Mouse (Mus musculus) forebrain, embryonic 16.5 days (tissue): ENCODE measurements at regions not wholly inside any gene's neighbourhood (a gene's known extent, or its start where the extent isn't known, plus 50 kb on each side); places are given as distances from the start of the nearest gene placed in this dataset.

Experiments
- ATAC-seq: fragments of 200-750 bp; cut with Nextera tagmentation; 2 replicates; pipeline ENCODE4 v1.8.0; 2017; ENCODE audit warnings: mild to moderate bottlenecking, moderate library complexity
- H3K27ac ChIP-seq: fragments of 300-500 bp; sonication (generic); 2 replicates; pipeline ENCODE4 v1.5.1; 2014; ENCODE audit warnings: low read length, control low read depth
- H3K27me3 ChIP-seq: fragments of 300-500 bp; sonication (generic); replicated peaks from 2 replicates; pipeline ENCODE4 v1.6.1; 2014; ENCODE audit warnings: low read length; ENCODE audit not compliant: control insufficient read depth, insufficient read depth
- H3K36me3 ChIP-seq: fragments of 300-500 bp; sonication (generic); 2 replicates; pipeline ENCODE4 v1.6.1; 2014; ENCODE audit not compliant: control insufficient read depth, insufficient read depth
- H3K4me1 ChIP-seq: fragments of 300-500 bp; sonication (generic); replicated peaks from 2 replicates; pipeline ENCODE4 v1.6.1; 2014; ENCODE audit warnings: low read length; ENCODE audit not compliant: control insufficient read depth, insufficient read depth
- H3K4me2 ChIP-seq: fragments of 300-500 bp; sonication (generic); 2 replicates; pipeline ENCODE4 v1.6.1; 2014; ENCODE audit warnings: mild to moderate bottlenecking, low read length, control low read depth
- H3K4me3 ChIP-seq: fragments of 300-500 bp; sonication (generic); replicated peaks from 2 replicates; pipeline ENCODE4 v1.5.1; 2014; ENCODE audit warnings: mild to moderate bottlenecking, low read length, control low read depth
- H3K9ac ChIP-seq: fragments of 300-500 bp; sonication (generic); replicated peaks from 2 replicates; pipeline ENCODE4 v1.6.1; 2014; ENCODE audit warnings: low read depth, low read length, control low read depth
- H3K9me3 ChIP-seq: fragments of 300-500 bp; sonication (generic); 2 replicates; pipeline ENCODE4 v1.6.1; 2016; ENCODE audit warnings: low read length; ENCODE audit not compliant: control insufficient read depth
- WGBS: fragments of 180-500 bp; shearing (Covaris S2); extraction: QIAGEN DNeasy Blood & Tissue Kit; methylation state at CpG from one replicate; pipeline ENCODE4 v1.1.7; 2014; 5-methylcytosine and 5-hydroxymethylcytosine counted together

DNA sequence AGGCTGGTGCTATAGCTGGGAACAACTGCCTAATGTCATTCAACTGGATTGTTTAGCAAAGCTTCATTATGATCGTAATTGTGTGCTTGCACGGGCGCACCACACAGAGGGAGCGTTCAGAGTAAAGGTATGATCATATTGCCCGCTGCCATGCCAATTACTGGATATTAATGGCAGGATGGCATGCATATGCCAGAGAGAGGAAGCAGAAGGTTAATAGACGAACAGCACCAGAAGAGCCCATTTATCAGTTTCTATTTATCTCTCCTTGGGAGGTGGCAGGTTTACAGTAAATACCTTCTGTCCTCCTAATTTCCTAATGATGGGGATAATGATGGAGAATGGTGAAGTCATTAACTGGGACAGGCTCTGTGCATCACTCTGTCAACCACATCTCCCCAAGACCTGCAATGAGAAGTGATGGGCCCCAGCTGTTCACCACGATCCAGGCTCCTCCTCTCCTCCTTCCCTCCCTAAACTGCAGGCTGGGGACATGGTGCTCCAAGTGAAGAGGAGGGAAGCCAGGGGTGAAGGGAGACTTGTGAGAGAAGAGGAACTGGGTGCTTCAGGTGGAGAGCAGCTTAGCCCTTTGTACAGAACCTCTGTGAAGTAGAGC lies 135.6 kb downstream of the Naa11 start:
- Histone ChIP-seq H3K9ac (no peak overlapping the region), H3K9me3 (no peaks in the 10 kb centered on the region), H3K4me3 (no peak overlapping the region), H3K36me3 (no peaks in the 10 kb centered on the region), H3K4me1 (peaks cover 3% of the 10 kb centered on the region; the same call in 1 of the 2 replicates), H3K27ac (no peak overlapping the region), H3K27me3 (no peaks in the 10 kb centered on the region), H3K4me2 (no peak overlapping the region)
- 18% methylated on average over 7 of the region's 7 CpGs for WGBS
- ATAC-seq = peak; percentile 64; the same call in 1 of the 2 replicates

DNA sequence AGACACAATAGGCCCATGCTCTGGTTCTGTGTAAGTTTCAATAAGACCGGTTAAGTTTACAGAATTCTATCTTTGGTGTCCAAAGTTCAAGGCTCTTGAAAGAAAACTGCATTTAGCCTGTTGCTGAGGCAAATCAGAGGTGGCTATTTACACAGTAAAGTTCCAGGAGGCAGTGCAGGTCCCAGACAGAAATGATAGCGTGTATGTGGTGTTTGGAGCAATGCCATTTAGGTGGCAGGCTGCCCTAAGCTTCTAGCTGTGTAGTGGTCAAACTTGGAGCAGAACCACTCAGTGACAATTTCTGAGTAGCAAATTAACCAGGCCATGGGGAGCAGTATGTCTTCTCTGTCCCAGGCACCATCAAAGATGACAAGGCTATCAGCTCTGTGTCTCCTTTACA lies 125.5 kb upstream of the Paqr3 start:
- Histone ChIP-seq H3K4me1 (no peaks in the 10 kb centered on the region), H3K9ac (no peak overlapping the region), H3K36me3 (no peaks in the 10 kb centered on the region), H3K4me3 (no peak overlapping the region), H3K27me3 (no peaks in the 10 kb centered on the region), H3K4me2 (no peak overlapping the region), H3K27ac (no peak overlapping the region), H3K9me3 (no peaks in the 10 kb centered on the region)
- no peak for ATAC-seq
- WGBS = 80% methylated on average over 2 of the region's 2 CpGs

DNA sequence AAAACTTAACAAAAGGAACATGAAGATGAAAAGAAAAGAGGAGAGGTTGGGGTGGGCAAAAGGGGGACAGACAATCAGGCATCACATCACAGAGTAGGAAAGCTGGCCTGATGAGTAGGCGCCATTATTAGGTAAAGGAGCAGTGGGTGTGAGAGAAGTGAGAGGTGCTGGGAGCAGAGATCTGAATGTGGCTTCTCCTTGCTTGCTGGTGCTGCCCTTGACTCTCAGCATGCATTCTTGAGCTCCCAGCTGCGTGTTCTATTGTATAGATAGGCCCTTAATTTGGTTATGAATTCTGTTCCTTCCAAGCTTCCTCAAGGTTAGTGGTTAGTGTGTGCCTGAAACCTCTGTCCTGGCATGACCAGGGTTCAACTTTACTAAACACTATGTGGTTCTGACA lies 115.0 kb upstream of the Paqr3 start:
- H3K36me3 ChIP-seq = no peaks in the 10 kb centered on the region
- H3K9me3 ChIP-seq = no peaks in the 10 kb centered on the region
- no peak overlapping the region for H3K9ac ChIP-seq
- no peak overlapping the region for H3K4me3 ChIP-seq
- ATAC-seq = no peak
- no peak overlapping the region for H3K4me2 ChIP-seq
- no peak overlapping the region for H3K27ac ChIP-seq
- 50% methylated on average over 2 of the region's 2 CpGs for WGBS
- H3K27me3 ChIP-seq = no peaks in the 10 kb centered on the region
- H3K4me1 ChIP-seq = peaks cover 9% of the 10 kb centered on the region

DNA sequence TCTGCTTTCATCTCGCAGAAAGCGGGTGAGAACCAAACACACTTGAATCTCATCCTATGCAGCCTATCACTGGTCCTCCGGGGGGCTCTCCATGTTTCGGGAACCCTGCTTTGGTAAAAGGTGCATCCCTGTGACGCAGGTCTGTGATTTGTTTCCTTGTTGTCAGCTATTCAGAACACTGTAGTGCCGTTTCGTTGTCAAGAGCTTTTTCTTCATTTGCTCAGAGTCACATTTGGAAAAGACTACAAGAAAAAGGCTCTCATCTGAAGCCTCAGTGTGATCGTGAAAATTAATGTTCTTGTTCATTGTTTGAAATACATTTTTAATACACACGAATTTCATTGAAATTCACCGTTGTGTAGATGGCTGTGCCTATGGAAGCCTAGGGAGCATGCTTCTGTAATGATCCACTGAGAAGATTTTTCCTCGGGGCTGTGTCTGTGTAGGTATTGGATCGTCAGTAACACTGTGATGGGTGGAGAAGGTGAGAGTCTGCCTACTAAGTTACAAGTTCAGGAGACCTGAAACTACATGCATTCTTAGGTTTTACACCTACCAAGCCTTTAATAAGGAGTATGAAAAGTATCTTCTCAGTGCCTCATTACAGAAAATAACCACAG lies 112.0 kb upstream of the Paqr3 start:
- Histone ChIP-seq H3K9me3 (no peaks in the 10 kb centered on the region), H3K4me1 (peaks cover 9% of the 10 kb centered on the region), H3K27ac (no peak overlapping the region), H3K9ac (peak overlapping the region; percentile 52), H3K27me3 (no peaks in the 10 kb centered on the region), H3K36me3 (no peaks in the 10 kb centered on the region), H3K4me2 (peak overlapping the region; percentile 53), H3K4me3 (peak overlapping the region; percentile 42)
- WGBS = 27% methylated on average over 12 of the region's 12 CpGs
- ATAC-seq = peak; percentile 76

DNA sequence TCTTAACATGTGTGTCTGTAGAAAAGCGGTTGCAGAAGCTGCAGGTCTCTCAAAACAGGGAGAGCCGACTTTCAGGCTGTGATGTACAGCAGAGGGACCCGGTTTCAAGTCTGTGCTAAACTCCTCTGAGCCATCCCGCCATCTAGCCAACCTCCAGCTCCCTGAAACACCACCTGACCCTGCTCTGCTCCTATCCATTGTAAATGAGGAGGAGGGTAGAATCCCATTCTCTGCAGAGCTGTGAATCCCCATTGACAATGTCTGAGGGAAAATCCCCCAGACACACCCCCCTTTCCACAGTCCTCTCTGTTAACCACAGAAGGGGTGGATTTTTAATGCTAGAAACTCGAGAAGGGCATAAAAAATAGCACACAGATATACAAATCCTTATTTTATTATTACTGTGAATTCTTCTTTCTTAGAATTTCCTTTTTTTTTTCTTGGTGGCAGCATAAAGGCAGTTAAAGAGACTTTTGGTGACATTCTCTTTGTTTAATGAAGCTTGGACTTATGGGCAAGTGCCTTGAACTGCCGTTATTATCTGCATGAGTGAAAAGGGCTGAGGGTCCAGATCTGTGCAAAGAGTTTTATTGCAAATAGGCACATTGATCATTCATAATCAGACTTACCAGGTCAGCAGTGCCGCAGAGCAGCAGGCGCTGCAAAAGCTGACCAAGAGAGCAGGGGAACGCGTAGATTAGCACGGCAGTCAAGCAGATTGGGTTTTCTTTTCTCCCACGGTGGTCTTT lies 111.3 kb upstream of the Paqr3 start:
- H3K9me3 ChIP-seq = no peaks in the 10 kb centered on the region
- peak overlapping the region; percentile 42 for H3K4me3 ChIP-seq
- H3K4me1 ChIP-seq = peaks cover 9% of the 10 kb centered on the region
- peak; percentile 67 for ATAC-seq
- H3K9ac ChIP-seq = peak overlapping the region; percentile 52
- H3K4me2 ChIP-seq = peak overlapping the region; percentile 53
- no peaks in the 10 kb centered on the region for H3K27me3 ChIP-seq
- H3K27ac ChIP-seq = no peak overlapping the region
- WGBS = 14% methylated on average over 12 of the region's 12 CpGs
- H3K36me3 ChIP-seq = no peaks in the 10 kb centered on the region

DNA sequence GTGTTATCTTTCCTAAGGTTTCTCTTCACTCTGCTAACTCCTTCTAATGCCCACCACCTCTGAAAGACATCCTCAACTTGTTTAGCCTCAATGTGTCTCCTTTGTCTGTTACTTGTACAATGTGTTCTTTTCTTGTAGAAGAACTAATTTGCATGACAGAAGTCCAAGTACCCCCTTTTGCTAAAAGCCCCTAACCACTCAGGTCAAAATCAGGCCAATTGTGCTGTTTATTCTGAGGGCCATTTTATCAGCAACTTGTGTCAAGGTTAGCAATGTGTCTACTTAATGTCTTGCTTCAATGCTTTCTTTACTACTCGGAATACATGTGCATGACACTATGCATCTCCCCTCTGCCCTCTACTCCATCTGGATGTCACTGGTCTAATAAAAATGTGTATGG lies 107.3 kb upstream of the Paqr3 start:
- ATAC-seq = no peak
- H3K9me3 ChIP-seq = no peaks in the 10 kb centered on the region
- peaks cover 9% of the 10 kb centered on the region for H3K4me1 ChIP-seq
- WGBS = 60% methylated on average over 1 of the region's 1 CpGs
- no peak overlapping the region for H3K9ac ChIP-seq
- no peaks in the 10 kb centered on the region for H3K27me3 ChIP-seq
- no peaks in the 10 kb centered on the region for H3K36me3 ChIP-seq
- no peak overlapping the region for H3K4me3 ChIP-seq
- no peak overlapping the region for H3K4me2 ChIP-seq
- H3K27ac ChIP-seq = no peak overlapping the region

DNA sequence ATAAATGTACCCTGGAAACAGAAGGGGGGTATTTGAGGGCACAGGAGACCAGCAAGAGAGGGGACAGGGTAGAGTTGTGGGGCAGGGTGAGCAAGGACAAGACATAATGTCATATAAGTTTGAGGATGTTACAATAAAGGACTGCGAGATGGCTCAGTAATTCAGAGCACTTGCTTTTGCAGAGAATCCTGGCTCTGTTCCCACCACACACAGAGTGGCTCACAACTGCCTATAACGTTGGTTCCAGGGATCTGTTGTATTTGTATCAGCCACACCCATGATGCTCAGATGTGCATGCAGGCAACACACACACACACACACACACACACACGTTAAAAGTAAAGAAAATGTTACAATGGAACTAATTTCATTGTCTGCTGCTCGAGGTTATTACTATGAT lies 94.2 kb upstream of the Paqr3 start:
- Histone ChIP-seq H3K4me3 (no peak overlapping the region), H3K36me3 (no peaks in the 10 kb centered on the region), H3K4me1 (no peaks in the 10 kb centered on the region), H3K9ac (no peak overlapping the region), H3K27me3 (no peaks in the 10 kb centered on the region), H3K27ac (no peak overlapping the region), H3K4me2 (no peak overlapping the region), H3K9me3 (no peaks in the 10 kb centered on the region)
- ATAC-seq = no peak
- WGBS = 57% methylated on average over 4 of the region's 4 CpGs

DNA sequence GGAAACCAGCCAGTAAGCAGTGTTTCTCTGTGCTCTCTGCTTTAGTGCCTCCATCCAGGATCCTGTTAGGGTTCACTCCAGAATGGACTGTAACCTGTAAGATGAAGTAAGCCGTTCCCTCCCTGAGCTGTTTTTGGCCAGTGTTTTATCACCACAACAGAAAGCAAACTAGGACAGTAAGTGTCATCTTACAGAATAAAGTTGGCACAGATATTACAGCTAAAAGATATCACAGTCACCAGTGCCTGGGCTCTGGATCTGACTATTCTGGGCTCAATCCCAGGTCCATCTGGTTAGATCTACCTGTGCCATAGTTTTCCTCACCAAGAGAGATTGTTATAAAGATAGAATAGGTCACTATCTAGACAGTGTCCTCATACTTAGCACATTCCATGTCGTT lies 92.9 kb upstream of the Paqr3 start:
- no peak overlapping the region for H3K4me2 ChIP-seq
- H3K27ac ChIP-seq = no peak overlapping the region
- ATAC-seq = no peak
- H3K27me3 ChIP-seq = no peaks in the 10 kb centered on the region
- 73% methylated on average over 2 of the region's 2 CpGs for WGBS
- H3K4me1 ChIP-seq = no peaks in the 10 kb centered on the region
- H3K4me3 ChIP-seq = no peak overlapping the region
- no peak overlapping the region for H3K9ac ChIP-seq
- H3K9me3 ChIP-seq = no peaks in the 10 kb centered on the region
- H3K36me3 ChIP-seq = no peaks in the 10 kb centered on the region

DNA sequence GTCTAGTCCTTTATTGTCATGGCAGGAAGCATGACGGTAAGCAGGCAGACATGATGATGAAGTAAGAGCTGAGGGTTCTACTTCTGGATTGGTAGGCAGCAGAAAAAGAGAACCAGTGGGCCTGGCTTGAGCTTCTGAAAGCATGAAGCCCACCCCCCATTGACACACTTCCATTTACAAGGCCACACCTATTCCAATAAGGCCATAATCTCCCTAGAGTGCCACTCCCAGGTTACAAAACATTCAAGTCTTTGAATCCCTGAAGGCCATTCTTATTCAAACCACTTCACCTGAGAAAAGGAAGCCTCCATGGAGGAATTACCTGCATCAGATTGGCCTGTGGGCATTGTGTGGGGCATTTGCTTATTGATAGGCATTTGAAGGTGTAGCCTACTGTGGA lies 92.2 kb upstream of the Paqr3 start:
- Histone ChIP-seq H3K27me3 (no peaks in the 10 kb centered on the region), H3K4me2 (no peak overlapping the region)

More for the DNA sequence above, 92.2 kb upstream of the Paqr3 start:
- Histone ChIP-seq H3K9ac (no peak overlapping the region), H3K4me1 (no peaks in the 10 kb centered on the region), H3K4me3 (no peak overlapping the region), H3K36me3 (no peaks in the 10 kb centered on the region), H3K27ac (no peak overlapping the region), H3K9me3 (no peaks in the 10 kb centered on the region)
- no peak for ATAC-seq
- 93% methylated on average over 1 of the region's 1 CpGs for WGBS
